Mouse (Mus musculus) lung, postnatal 0 days (tissue): Measurements from ENCODE around the gene RPS10-NUDT3. TPM values are rescaled to one million over a fixed set of nuclear protein-coding genes. Genes with fewer than 3 reads are reported as not detected.

Experiments
- ATAC-seq: fragments of 200-750 bp; cut with Nextera tagmentation; 2 replicates; pipeline ENCODE4 v1.8.0; 2017; ENCODE audit warnings: moderate library complexity
- DNase-seq: peaks from one replicate; pipeline ENCODE4 v3.0.0-alpha.2; 2016; ENCODE audit warnings: low spot score
- H3K27ac ChIP-seq: fragments of 300-500 bp; sonication (generic); 2 replicates; pipeline ENCODE4 v1.5.1; 2014; ENCODE audit warnings: antibody characterized with exemption, mild to moderate bottlenecking, low read length, mixed read lengths
- H3K27me3 ChIP-seq: fragments of 300-500 bp; sonication (generic); replicated peaks from 2 replicates; pipeline ENCODE4 v1.6.1; 2014; ENCODE audit warnings: low read length, mixed read lengths; ENCODE audit not compliant: insufficient read depth
- H3K36me3 ChIP-seq: fragments of 300-500 bp; sonication (generic); 2 replicates; pipeline ENCODE4 v1.6.1; 2014; ENCODE audit warnings: low read length, mixed read lengths; ENCODE audit not compliant: insufficient read depth
- H3K4me1 ChIP-seq: fragments of 300-500 bp; sonication (generic); 2 replicates; pipeline ENCODE4 v1.6.1; 2014; ENCODE audit warnings: antibody characterized with exemption, low read depth, low read length, mixed read lengths; ENCODE audit not compliant: insufficient read depth
- H3K4me2 ChIP-seq: fragments of 300-500 bp; sonication (generic); replicated peaks from 2 replicates; pipeline ENCODE4 v1.6.1; 2014; ENCODE audit warnings: low read depth, mild to moderate bottlenecking, low read length, moderate library complexity, mixed read lengths
- H3K4me3 ChIP-seq: fragments of 300-500 bp; sonication (generic); 2 replicates; pipeline ENCODE4 v1.5.1; 2014; ENCODE audit warnings: low read depth, low read length
- H3K9ac ChIP-seq: fragments of 300-500 bp; sonication (generic); replicated peaks from 2 replicates; pipeline ENCODE4 v1.6.1; 2014; ENCODE audit warnings: low read depth, mild to moderate bottlenecking
- H3K9me3 ChIP-seq: fragments of 300-500 bp; sonication (generic); 2 replicates; pipeline ENCODE4 v1.6.1; 2016; ENCODE audit warnings: low read length, mixed read lengths
- CTCF ChIP-seq: IDR thresholded peaks from 2 replicates; pipeline ENCODE4 v1.5.1; 2016; ENCODE audit warnings: antibody characterized with exemption, mild to moderate bottlenecking
- EP300 ChIP-seq: IDR thresholded peaks from 2 replicates; pipeline ENCODE4 v1.6.1; 2016; ENCODE audit warnings: antibody characterized with exemption, mild to moderate bottlenecking, control low read depth
- WGBS: fragments of 180-500 bp; shearing (Covaris S2); extraction: QIAGEN DNeasy Blood & Tissue Kit; methylation state at CpG from one replicate; pipeline ENCODE4 v1.1.7; 2014; 5-methylcytosine and 5-hydroxymethylcytosine counted together
- polyA plus RNA-seq: library from polyadenylated mRNA; unstranded; fragments of >200 nt; fragmentation: Nextera tagmentation; extraction: Ambion mirVana; gene quantifications from 2 replicates; pipeline ENCODE4 v1.2.1, GENCODE M21; 2015

RPS10-NUDT3 gene
- polyA plus RNA-seq, 1 experiment from 2014 or later, result not detected

GRCm38 (mm10) chr17:27625455-27626251, 9.4 kb downstream of the RPS10-NUDT3 start:
- no peaks in the 10 kb centered on the region for H3K27me3 ChIP-seq
- WGBS, result 47% methylated on average over 7 of the region's 7 CpGs
- peaks cover 5% of the 10 kb centered on the region; the same call in 1 of the 2 replicates for H3K4me1 ChIP-seq
- no peak for ATAC-seq
- H3K4me2 ChIP-seq, result no peak overlapping the region
- no peak overlapping the region for H3K9ac ChIP-seq
- no peak overlapping the region for H3K27ac ChIP-seq
- TF ChIP-seq CTCF (no peak), EP300 (no peak)
- no peaks in the 10 kb centered on the region for H3K9me3 ChIP-seq
- no peak for DNase-seq
- 0 out of 2 replicates have a peak, but pooled peaks cover 5% of the 10 kb centered on the region for H3K36me3 ChIP-seq
- no peak overlapping the region for H3K4me3 ChIP-seq

- TF ChIP-seq EP300 (no peak), CTCF (no peak)
- peak; percentile 97 for ATAC-seq
- Histone ChIP-seq H3K27me3 (no peaks in the 10 kb centered on the region), H3K36me3 (no peaks in the 10 kb centered on the region), H3K9ac (peak within 1 kb of the TSS; percentile 75), H3K9me3 (no peaks in the 10 kb centered on the region), H3K4me1 (peaks cover 5% of the 10 kb centered on the region; the same call in 1 of the 2 replicates), H3K4me2 (peak within 1 kb of the TSS; percentile 62), H3K27ac (peak within 1 kb of the TSS; percentile 84), H3K4me3 (peak within 1 kb of the TSS; percentile 76)
- WGBS, result 5% methylated on average over 81 of the region's 91 CpGs
- peak; percentile 96 for DNase-seq
Observed at GRCm38 (mm10) chr17:27623360-27624326, 11.4 kb downstream of the RPS10-NUDT3 start, which contains the start of gene Nudt3. Gene Nudt3 (minus strand): TSS chr17:27623495.

GRCm38 (mm10) chr17:27622611-27623359, 12.2 kb downstream of the RPS10-NUDT3 start:
- H3K4me2 ChIP-seq, result peak overlapping the region; percentile 62
- whole genome bisulfite sequencing, result 1% methylated on average over 65 of the region's 80 CpGs
- H3K9ac ChIP-seq, result peak overlapping the region; percentile 75
- H3K4me1 ChIP-seq, result peaks cover 5% of the 10 kb centered on the region; the same call in 1 of the 2 replicates
- H3K27me3 ChIP-seq, result no peaks in the 10 kb centered on the region
- no peaks in the 10 kb centered on the region for H3K9me3 ChIP-seq
- no peak for TF ChIP-seq EP300
- no peak for TF ChIP-seq CTCF
- H3K36me3 ChIP-seq, result no peaks in the 10 kb centered on the region
- ATAC-seq (peak; percentile 67), DNase-seq (peak; percentile 68)
- peak overlapping the region; percentile 76 for H3K4me3 ChIP-seq
- H3K27ac ChIP-seq, result peak overlapping the region; percentile 84

DNA sequence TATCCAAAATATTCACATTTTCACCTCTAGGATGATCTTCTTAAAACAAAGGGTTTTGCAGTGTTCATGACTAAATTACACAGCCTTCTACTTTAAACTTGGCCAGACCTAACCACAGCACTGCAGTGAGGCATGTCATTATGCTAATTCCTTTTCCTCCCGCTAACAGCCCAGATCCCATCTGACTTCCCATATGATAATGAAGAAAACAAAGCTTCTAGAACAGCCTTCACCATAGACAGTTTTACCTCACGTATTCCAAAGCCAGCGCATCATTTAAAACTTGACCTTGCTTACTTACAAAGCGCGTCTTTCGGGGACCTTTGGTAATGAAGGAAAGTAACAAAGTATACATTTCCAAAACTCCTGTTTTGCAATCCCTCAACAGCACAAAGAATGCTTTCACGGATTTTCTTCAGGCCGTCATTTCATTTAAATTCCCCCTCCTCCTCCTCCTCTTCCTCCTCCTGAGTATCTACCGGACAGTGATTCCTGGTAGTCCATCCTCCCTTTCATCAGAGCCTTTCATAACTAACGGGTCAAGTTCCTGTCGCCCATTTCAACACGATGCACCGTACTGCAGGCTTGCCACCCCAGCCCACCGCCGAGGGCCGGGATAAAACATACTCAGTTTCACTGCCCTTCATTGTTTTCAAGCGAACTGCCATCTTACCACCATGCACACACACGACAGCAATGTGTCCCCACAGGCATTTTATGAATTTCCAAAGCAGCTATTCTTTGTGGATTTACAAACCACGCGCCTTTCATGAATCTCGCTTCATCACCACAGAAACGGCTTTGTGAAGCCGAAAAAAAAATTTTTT, 13.1 kb downstream of the RPS10-NUDT3 start:
- Histone ChIP-seq H3K36me3 (no peaks in the 10 kb centered on the region), H3K27ac (no peak overlapping the region), H3K4me2 (peak overlapping the region; percentile 62), H3K27me3 (no peaks in the 10 kb centered on the region), H3K4me3 (peak overlapping the region; percentile 76), H3K9ac (peak overlapping the region; percentile 75), H3K4me1 (peaks cover 5% of the 10 kb centered on the region; the same call in 1 of the 2 replicates), H3K9me3 (no peaks in the 10 kb centered on the region)
- WGBS, result 2% methylated on average over 23 of the region's 23 CpGs
- peak; percentile 38 for DNase-seq
- no peak for ATAC-seq
- TF ChIP-seq EP300, result no peak
- TF ChIP-seq CTCF, result no peak

GRCm38 (mm10) chr17:27621161-27621560, 13.9 kb downstream of the RPS10-NUDT3 start:
- WGBS, result 43% methylated on average over 8 of the region's 8 CpGs
- Histone ChIP-seq H3K27ac (no peak overlapping the region), H3K9me3 (no peaks in the 10 kb centered on the region), H3K9ac (no peak overlapping the region), H3K4me2 (peak overlapping the region; percentile 62; the same call in 1 of the 2 replicates), H3K36me3 (no peaks in the 10 kb centered on the region), H3K27me3 (no peaks in the 10 kb centered on the region), H3K4me3 (no peak overlapping the region), H3K4me1 (peaks cover 5% of the 10 kb centered on the region; the same call in 1 of the 2 replicates)
- TF ChIP-seq CTCF (no peak), EP300 (no peak)
- ATAC-seq (no peak), DNase-seq (no peak)
